Mouse (Mus musculus) intestine, embryonic 16.5 days (tissue): ENCODE measurements at regions not wholly inside any gene's neighbourhood (a gene's known extent, or its start where the extent isn't known, plus 50 kb on each side); places are given as distances from the start of the nearest gene placed in this dataset.
"Not testable (repeated sequence)": the region's sequence is repeated elsewhere in the genome, so short reads cannot be mapped to it uniquely, and the experiment has no call there.

Experiments
- ATAC-seq: fragments of 200-750 bp; cut with Nextera tagmentation; 2 replicates; pipeline ENCODE4 v1.8.0; 2017; ENCODE audit warnings: moderate TSS enrichment, moderate library complexity
- H3K27ac ChIP-seq: fragments of 300-500 bp; sonication (generic); 2 replicates; pipeline ENCODE4 v1.5.1; 2014; ENCODE audit warnings: mild to moderate bottlenecking, low read length
- H3K27me3 ChIP-seq: fragments of 300-500 bp; sonication (generic); replicated peaks from 2 replicates; pipeline ENCODE4 v1.6.1; 2014; ENCODE audit warnings: low read length, control low read depth, mixed read lengths; ENCODE audit not compliant: control insufficient read depth, insufficient read depth
- H3K36me3 ChIP-seq: fragments of 300-500 bp; sonication (generic); 2 replicates; pipeline ENCODE4 v1.6.1; 2014; ENCODE audit warnings: low read length, control low read depth; ENCODE audit not compliant: control insufficient read depth, insufficient read depth
- H3K4me1 ChIP-seq: fragments of 300-500 bp; sonication (generic); 2 replicates; pipeline ENCODE4 v1.6.1; 2014; ENCODE audit warnings: low read length, control low read depth, mixed read lengths; ENCODE audit not compliant: control insufficient read depth, insufficient read depth
- H3K4me2 ChIP-seq: fragments of 300-500 bp; sonication (generic); 2 replicates; pipeline ENCODE4 v1.6.1; 2014; ENCODE audit warnings: low read depth, low read length, control low read depth
- H3K4me3 ChIP-seq: fragments of 300-500 bp; sonication (generic); 2 replicates; pipeline ENCODE4 v1.5.1; 2014; ENCODE audit warnings: mild to moderate bottlenecking, low read length
- H3K9ac ChIP-seq: fragments of 300-500 bp; sonication (generic); 2 replicates; pipeline ENCODE4 v1.6.1; 2014; ENCODE audit warnings: low read depth, low read length
- H3K9me3 ChIP-seq: fragments of 300-500 bp; sonication (generic); 2 replicates; pipeline ENCODE4 v1.6.1; 2016; ENCODE audit warnings: low read length, control low read depth; ENCODE audit not compliant: control insufficient read depth
- WGBS: fragments of 180-500 bp; shearing (Covaris S2); extraction: QIAGEN DNeasy Blood & Tissue Kit; methylation state at CpG from one replicate; pipeline ENCODE4 v1.1.7; 2014; 5-methylcytosine and 5-hydroxymethylcytosine counted together

GRCm38 (mm10) chr1:7671566-7671965, 2863.9 kb downstream of the Gm37988 start:
- Histone ChIP-seq H3K4me1 (no peaks in the 10 kb centered on the region), H3K27me3 (no peaks in the 10 kb centered on the region), H3K9ac (no peak overlapping the region), H3K4me2 (no peak overlapping the region), H3K4me3 (no peak overlapping the region), H3K36me3 (no peaks in the 10 kb centered on the region), H3K27ac (no peak overlapping the region), H3K9me3 (no peaks in the 10 kb centered on the region)
- ATAC-seq: no peak

DNA sequence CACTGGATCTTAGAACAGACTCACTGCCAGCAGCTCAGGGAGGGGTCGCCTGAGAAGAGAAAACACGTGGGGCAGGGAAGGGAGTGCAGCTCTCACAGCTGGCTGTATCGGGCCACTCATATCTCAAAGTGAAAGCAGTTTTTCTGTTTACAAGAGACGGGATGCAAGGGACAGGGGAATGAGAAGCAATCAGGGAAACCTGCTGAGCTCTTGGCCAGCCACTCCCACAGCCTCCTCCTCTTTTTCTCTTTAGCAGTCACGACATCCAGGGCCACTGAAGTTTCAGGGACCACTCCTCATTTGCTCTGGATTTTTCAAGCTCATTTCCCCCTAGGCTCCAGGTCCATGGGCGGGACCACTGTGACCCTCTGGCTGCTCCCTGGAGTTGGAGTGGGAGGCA, 2901.5 kb downstream of the Gm37988 start:
- H3K9me3 ChIP-seq, H3K27me3 ChIP-seq, H3K4me3 ChIP-seq, H3K27ac ChIP-seq, H3K4me1 ChIP-seq, ATAC-seq, H3K4me2 ChIP-seq, H3K9ac ChIP-seq, H3K36me3 ChIP-seq: not testable (repeated sequence)
- 80% methylated on average over 6 of the region's 6 CpGs for WGBS

DNA sequence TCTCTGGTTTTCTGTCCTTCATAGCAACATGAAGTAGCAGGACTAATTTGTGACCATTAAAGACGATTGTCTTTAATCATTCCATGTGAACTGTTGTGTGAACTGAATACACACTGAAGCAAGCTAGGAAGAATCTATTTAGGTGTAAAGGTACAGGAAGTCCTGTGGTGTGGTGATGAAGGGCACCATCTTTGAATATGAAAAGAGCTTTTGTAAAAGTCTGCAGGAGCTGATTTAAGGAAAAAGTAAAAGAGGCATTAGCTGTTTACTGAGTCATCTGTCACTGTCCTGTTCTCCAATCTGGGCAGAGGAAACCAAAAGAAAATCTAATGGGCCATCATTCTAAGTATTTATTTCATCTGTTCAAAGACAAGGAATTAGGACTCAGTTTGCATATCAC, 2925.0 kb downstream of the Gm37988 start:
- no peak for ATAC-seq
- Histone ChIP-seq H3K27me3 (no peaks in the 10 kb centered on the region), H3K36me3 (no peaks in the 10 kb centered on the region), H3K4me2 (no peak overlapping the region), H3K9me3 (no peaks in the 10 kb centered on the region), H3K4me3 (no peak overlapping the region), H3K27ac (no peak overlapping the region), H3K9ac (no peak overlapping the region), H3K4me1 (no peaks in the 10 kb centered on the region)
- 52% methylated on average over 1 of the region's 1 CpGs for WGBS

GRCm38 (mm10) chr1:7737331-7737730, 2929.6 kb downstream of the Gm37988 start:
- Histone ChIP-seq H3K27ac (no peak overlapping the region), H3K9ac (no peak overlapping the region), H3K36me3 (no peaks in the 10 kb centered on the region), H3K9me3 (no peaks in the 10 kb centered on the region), H3K27me3 (no peaks in the 10 kb centered on the region), H3K4me2 (no peak overlapping the region), H3K4me1 (no peaks in the 10 kb centered on the region), H3K4me3 (no peak overlapping the region)
- no peak for ATAC-seq
- WGBS: 88% methylated on average over 4 of the region's 4 CpGs

GRCm38 (mm10) chr1:7745887-7746286, 2938.2 kb downstream of the Gm37988 start:
- H3K4me3 ChIP-seq: no peak overlapping the region
- no peak overlapping the region for H3K9ac ChIP-seq
- H3K9me3 ChIP-seq: no peaks in the 10 kb centered on the region
- no peaks in the 10 kb centered on the region for H3K36me3 ChIP-seq
- H3K4me2 ChIP-seq: no peak overlapping the region
- no peaks in the 10 kb centered on the region for H3K4me1 ChIP-seq
- H3K27me3 ChIP-seq: no peaks in the 10 kb centered on the region
- WGBS: 56% methylated on average over 5 of the region's 5 CpGs
- no peak overlapping the region for H3K27ac ChIP-seq
- ATAC-seq: no peak

DNA sequence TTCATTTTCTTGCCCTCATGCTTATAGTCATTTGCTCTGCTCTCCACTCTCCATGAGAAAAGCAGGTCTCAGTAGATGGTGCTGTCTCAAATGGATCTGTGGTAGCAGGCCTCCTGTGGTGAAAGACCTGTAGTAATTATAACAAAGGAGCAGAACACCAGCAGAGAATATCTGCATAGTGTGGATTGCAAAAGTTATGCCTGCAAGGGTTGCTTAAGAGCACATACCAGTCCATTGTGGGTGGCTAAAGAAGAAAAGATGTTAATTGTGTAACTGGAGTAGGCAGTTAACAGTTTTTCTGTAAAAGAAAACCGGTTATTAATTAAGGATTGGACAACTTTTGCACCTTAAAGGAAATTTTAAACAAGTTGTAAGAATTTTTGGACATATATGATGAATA, 2969.0 kb downstream of the Gm37988 start:
- H3K4me2 ChIP-seq: no peak overlapping the region
- no peak for ATAC-seq
- no peaks in the 10 kb centered on the region for H3K27me3 ChIP-seq
- no peak overlapping the region for H3K4me3 ChIP-seq
- H3K9me3 ChIP-seq: no peaks in the 10 kb centered on the region
- WGBS: 16% methylated on average over 1 of the region's 1 CpGs
- no peak overlapping the region for H3K27ac ChIP-seq
- no peak overlapping the region for H3K9ac ChIP-seq
- H3K36me3 ChIP-seq: no peaks in the 10 kb centered on the region
- H3K4me1 ChIP-seq: no peaks in the 10 kb centered on the region

GRCm38 (mm10) chr1:7777191-7778044, 2969.7 kb downstream of the Gm37988 start:
- H3K4me2 ChIP-seq: peak overlapping the region; percentile 23; the same call in 1 of the 2 replicates
- peak; percentile 92 for ATAC-seq

DNA sequence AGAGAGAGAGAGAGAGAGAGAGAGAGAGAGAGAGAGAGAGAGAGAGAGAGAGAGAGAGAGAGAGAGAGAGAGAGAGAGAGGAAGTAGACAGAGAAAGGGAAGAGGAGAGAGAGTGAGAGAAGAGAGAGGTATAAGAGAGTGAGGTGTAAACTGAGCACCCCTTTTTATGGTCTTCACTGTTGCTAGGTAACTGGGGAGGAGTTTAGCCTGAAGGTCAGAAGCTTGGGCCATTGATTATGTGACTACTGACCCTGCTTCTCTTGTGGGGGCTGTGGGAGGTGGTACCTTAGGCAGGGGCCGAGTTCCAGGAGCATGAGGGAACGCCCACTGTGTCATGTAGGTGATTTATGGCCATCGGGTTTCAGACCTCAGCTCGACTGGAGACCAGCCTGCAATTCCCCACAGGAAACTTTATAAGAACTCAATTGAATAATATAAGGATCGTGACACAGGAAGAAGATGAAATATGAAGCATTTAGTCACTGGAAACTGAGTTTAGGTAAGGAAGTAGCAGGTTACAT, 2970.4 kb downstream of the Gm37988 start:
- H3K4me1 ChIP-seq, H3K36me3 ChIP-seq, H3K4me2 ChIP-seq, H3K9me3 ChIP-seq, H3K27me3 ChIP-seq, H3K27ac ChIP-seq, H3K4me3 ChIP-seq, H3K9ac ChIP-seq: not testable (repeated sequence)
- 9% methylated on average over 5 of the region's 5 CpGs for WGBS
- 0 out of 2 replicates have a peak, but pooled peaks have one; percentile 45 for ATAC-seq

More at GRCm38 (mm10) chr1:7777191-7778044, 2969.7 kb downstream of the Gm37988 start:
- Histone ChIP-seq H3K27ac (no peak overlapping the region), H3K27me3 (no peaks in the 10 kb centered on the region), H3K4me1 (no peaks in the 10 kb centered on the region), H3K9me3 (no peaks in the 10 kb centered on the region), H3K36me3 (no peaks in the 10 kb centered on the region), H3K9ac (no peak overlapping the region), H3K4me3 (no peak overlapping the region)
- WGBS: 6% methylated on average over 11 of the region's 11 CpGs

DNA sequence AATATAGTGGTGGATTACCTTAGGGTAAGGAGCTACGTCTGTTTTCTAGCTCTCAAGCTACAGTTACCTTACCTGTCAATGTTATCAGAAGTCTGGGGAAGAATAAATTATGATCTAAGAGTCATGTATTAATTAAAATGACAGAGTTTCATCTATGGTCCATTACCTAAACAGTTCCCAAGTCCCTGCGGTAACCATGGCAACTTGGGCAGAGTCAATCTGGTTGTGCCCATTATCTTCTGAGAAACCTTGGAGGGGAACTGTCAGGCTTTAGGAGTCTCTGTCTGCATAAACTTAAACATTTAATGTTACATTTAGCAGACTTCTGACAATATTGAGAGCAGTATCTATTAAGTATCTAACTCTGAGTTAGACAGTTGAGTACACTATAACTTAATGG, 2971.0 kb downstream of the Gm37988 start:
- no peaks in the 10 kb centered on the region for H3K27me3 ChIP-seq
- H3K9ac ChIP-seq: no peak overlapping the region
- H3K27ac ChIP-seq: no peak overlapping the region
- H3K9me3 ChIP-seq: no peaks in the 10 kb centered on the region
- WGBS: 47% methylated on average over 2 of the region's 2 CpGs
- H3K4me1 ChIP-seq: no peaks in the 10 kb centered on the region
- no peak overlapping the region for H3K4me3 ChIP-seq
- H3K36me3 ChIP-seq: no peaks in the 10 kb centered on the region
- no peak for ATAC-seq
- no peak overlapping the region for H3K4me2 ChIP-seq
